Mouse (Mus musculus) R1 (cell line): ENCODE measurements around the gene Scn11a.

Experiments
- DNase-seq: peaks from one replicate; pipeline ENCODE4 v3.0.0-alpha.2; 2018; ENCODE audit warnings: low read depth, low spot score

The Scn11a gene

DNA sequence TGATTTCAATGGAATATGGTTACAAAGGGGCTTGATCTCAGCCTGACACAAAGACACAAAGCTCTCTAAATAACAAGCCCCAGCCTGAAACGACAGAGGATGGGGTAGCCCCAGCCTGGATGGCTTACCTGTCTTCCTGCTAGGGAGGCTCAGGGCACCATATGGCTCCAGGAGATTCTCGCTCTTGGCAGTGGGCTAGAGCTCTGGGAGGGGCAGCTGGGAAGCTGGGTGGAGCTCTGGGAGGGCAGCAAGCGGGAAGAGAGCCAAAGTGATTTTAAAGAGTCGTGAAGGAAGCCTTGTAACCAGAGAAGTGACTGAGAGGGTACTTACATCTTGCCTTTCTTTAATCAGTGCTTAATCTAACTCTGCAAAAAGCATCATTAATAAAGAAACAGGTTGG lies at the start of gene Scn11a:
TSS of gene Scn11a (minus strand) at position 160 of the 400 bp plus-strand sequence.
- DNase-seq, result no peak

DNA sequence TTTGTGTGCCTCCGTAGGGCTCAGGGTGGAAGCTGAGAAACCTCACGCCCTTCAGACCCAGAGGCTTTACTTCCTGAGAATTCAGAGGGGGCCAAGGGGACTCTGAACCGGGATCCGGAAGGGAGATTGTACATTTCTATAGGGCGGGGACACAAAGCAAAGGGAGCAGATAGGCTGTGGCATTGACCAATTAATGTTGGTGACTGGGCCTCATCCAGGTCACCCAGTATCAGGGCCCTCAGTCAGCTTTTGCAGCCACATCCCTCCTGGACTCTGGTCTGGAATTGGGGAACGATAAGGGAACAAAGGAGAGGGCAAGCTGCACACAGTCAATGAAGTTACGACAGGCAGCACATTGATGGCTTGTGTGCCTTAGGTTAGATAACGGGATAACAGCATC lies 28.9 kb upstream of the Scn11a start:
- DNase-seq, result no peak

DNA sequence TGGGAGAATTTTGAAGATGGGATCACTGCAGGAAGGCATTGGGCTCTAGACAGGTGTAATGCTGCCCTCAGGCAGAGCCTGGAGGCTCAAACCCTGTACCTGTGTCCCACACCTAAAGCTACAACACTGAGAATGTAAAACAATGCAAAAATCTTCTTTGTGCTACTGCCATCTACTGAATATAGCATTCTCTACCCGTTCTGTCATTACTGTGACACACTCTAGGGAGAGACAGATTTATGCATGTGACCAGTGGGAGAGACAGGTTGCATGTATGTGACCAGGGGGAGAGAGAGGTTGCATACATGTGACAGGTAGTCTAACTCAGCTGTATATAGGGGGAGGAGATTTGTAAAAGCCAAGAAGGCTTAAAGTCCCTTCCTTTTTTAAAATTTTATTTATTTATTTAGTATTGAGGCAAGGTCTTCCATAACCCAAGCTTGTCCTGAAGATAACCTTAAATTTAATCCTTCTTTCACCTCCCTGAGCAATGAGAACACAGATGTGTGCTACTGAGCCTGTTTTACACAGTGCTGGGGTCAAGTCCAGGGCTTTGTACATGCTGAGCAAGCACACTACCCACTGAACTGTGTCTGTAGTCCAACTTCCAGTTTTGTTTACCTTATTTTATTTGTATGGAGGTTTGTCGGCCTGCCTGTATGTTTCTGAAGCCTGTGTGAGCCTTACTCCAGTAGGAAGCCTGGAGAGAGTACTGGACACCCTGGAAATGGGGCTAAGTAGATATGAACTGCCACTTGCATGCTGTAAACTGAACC lies 28.0 kb upstream of the Scn11a start:
- DNase-seq, result no peak

DNA sequence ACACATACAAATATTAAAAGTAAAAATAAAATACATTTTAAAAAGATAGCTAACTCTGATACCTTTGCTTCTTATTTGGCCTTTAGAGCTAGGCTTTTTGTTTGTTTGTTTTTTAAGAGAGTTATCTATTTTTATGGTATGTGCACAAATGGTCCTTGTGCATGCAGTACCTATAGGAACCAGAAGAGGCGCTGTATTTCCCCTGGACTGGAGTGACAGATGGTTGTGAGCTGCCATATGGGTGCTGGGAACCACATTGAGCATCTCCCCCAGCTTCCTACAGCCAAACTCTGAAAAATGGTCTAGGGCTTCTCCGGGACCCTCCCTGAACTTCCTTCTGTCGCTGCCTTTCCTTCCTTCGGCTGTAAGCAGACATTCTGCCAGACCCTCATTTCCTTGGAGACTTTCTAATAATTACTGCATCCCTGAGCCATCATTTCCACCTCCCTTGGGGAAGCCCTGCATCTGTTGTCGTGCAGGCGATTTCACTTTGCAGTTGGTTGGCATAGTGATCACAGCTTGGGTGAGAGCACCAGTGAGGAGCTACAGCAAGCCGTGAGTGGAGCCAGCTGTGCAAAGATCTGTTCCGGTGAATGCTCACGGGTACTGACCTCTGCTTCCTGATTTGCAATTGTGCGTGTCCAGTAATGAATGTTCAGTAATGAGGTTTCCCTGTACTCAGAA lies 27.2 kb upstream of the Scn11a start:
- peak; percentile 28 for DNase-seq

DNA sequence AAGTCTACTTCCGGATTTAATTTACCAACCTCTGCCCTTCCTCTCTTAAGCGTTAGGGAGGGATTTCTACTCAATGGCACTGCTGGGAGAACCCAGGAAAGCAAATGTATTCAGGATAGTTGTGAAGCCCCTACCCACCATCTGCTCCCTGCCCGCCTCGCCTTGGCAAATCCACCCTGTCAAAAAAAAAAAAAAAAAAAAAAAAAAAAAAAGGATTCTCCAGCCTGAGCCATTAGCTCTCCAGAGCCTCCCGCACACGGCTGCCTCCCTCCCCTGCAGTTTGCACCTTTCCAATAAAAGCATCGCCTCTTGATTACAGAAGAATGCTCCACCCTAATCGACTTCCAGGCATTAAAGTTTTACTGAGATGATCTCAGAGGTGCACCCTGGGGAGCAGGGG lies 24.0 kb upstream of the Scn11a start:
- no peak for DNase-seq

DNA sequence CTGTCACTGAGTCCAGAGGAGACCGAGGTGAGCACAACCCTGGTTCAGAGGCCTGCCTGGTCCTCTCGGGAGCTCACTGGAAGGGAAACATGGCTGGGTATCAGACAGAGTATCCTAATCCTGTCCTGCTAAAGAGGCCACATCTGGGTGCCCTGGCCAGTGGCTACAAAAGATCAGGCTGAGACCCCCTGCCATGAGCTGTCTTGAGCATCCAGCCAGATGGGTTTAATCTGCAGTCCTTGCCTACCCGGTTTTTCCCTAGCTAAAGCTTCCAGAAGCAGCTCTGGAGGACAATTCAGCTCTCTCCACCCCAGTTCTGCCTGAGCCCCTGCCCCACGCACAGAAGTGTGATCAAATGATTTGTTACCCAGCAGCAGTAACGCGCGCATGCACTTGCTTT lies 23.4 kb upstream of the Scn11a start:
- no peak for DNase-seq

DNA sequence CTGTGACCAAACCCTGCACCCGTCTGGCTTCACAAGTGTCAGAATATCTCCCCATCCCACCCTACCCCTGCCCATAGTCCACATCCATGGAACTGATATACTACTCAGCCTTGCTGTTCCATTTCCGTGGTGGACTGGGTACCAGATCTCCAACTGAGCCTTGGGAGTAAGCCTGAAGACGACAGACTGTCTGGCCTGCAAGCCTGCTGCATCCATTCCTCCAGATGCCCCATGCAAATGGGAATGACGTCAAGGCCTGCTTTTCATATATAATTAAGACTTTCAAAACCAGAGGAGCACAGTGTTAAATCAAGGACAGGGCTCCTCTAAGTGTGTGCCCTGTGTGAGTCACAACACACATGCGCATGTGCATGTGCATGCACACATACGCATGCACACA lies 21.9 kb upstream of the Scn11a start:
- no peak for DNase-seq

DNA sequence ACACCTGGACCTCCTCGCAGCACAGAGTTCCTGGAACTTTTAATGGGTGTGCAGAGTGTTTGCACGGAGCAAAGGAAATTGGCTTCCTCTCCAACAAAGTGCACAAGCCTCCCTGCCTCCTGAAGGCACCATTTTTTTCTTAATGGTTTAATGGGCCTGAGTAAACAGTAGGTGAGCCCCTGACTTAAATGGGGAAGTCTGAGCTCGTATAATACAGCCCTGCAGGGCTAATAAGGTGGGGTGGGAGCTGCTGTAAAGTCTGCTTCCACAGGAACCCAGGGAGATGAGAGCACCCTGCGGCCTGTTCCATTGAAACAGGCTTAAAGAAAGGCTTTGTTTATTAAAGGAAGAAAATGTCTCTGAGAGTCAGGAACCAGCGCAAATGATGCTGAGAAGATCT lies 19.5 kb upstream of the Scn11a start:
- no peak for DNase-seq

DNA sequence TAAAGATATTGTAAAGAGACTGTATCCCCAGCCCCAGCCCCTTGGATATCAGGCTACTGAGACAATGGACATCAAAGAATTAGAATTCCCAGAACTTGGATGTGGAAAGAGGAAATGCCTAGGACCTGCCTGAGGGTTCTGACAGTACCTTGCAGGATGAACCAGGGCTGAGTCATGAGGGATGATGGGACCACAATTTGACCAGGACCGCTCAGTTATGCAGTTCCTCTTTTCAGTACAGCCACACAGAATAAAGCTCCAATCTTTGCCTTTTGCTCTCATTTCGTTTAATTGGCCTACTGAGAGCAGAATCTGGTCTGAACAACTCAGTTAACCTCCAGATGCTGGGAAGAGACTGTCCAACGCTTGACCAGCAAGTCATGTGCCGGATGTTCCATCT lies 18.3 kb upstream of the Scn11a start:
- no peak for DNase-seq

DNA sequence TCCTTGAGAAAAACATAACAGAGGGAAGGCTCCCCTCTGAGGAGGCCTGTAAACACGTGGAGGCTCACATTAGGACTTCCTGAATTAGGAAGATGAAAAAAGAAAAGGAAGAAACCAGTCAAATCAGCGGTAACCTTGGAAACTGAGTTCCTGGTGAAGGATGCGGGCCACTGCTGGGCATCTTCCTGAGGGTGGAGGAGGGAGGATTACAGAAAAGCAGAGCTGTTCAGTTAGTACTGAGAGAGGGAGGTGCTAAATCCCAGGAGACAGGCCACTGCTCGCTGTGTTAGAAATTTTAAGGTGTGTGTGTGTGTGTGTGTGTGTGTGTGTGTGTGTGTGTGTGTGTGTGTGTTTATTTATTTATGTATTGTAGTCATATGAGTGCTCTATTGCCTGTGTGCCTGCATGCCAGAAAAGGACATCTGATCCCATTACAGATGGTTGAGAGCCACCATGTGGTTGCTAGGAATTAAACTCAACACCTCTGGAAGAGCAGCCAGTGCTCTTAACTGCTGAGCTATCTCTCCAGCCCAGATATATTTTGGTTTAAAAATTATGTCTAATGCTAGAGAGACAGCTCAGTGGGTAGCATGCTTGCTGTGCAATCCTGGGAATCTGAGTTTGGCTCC lies 17.4 kb upstream of the Scn11a start:
- no peak for DNase-seq

DNA sequence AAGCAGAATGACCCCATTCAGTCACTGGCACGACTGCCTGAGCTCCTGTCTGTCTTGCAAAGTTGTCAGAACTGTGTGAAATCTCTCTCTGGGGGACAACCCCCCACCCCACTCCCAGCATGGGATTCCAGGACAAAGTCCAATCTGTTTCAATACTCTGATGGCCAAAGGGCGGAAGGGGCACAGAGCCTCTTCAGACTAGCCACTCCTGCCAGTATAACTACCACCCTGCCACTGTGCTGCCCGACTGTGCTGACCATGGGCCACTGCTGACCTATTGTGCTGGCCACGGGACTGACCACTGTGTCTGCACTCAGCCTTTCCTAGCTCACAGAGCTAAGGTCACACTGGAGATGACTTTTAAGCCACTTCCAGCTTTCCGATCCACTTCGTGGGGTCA lies 16.8 kb upstream of the Scn11a start:
- DNase-seq, result no peak

DNA sequence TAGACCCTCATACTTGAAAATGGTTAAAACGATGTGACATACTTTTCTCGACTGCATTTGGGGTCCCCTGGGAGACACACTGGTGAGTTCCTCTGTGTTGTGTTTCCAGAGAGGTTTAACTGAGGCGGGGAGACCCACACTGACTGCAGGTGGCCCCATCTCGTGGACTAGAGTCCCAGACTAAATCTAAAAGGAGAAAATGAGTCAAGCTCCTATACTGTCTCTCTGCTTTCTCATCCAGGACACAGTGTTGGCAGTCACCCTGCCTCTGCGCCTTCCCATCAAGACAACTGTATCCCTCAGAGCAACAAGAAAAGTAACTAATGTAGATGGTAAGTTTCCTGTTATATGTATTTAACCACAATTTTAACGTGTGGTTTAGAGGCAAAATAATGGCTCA lies 15.9 kb upstream of the Scn11a start:
- no peak for DNase-seq

DNA sequence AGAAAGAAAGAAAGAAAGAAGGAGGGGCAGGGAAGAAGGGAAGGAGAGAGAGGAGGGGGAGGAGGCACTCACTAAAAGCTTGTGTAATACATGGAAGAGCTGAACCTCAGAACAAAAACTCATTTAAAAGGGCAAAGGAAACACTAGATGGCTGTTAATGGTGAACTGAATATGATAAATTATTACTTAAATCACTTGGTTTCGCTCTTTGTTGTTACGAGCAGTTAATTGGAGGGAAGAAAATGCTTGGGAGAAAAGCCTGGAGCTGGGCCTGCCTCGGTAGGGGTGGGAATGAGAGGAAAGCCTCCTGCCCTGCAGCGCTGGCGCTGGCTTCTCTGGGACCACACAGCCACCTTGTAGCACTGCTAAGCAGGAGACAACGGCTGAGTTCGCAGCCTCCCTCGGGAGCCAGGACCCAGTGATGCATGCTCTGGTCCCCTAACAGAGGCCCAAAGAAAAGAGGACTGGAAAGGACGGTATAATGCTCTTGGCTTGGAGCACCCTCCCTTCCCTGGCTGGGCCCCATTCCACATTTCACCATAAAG lies 10.4 kb upstream of the Scn11a start:
- no peak for DNase-seq

DNA sequence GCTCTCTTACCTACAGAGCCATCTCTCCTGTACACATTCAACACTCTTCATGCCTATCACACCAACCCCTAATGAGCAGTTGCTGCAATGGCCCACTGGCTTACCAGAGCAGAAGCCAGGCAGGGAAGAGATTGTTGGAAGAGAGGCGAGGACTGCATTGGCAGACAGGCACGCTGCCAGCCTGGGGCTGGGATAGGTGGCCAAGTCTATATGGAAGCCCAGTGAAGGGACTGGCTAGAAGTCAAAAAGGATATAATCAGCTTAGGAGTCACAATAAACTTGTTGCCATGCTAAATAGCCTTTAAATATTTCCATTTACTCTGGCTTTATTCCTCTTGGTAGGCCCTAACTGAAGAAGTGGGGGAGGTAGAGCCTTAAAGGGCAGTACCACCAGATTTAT lies 5.7 kb upstream of the Scn11a start:
- DNase-seq, result no peak

DNA sequence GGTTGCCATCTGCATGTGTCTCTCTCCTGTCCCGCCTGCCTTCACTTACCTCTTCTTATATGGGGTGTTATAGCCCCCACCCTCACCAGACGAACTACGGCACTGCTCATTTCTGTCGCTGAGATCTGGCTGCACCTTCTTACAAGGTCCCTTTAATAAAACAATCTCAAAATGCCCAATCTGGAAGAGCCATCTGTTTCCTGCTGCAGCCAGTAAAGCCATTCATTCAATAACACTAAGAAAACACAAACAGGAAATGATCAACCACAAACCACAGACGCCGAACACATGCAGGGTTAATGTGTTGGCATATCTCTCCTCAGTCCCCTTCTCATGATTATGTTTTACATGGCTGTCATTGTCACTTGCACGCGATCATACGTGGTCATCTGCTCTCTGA lies 1.5 kb downstream of the Scn11a start:
- no peak for DNase-seq

DNA sequence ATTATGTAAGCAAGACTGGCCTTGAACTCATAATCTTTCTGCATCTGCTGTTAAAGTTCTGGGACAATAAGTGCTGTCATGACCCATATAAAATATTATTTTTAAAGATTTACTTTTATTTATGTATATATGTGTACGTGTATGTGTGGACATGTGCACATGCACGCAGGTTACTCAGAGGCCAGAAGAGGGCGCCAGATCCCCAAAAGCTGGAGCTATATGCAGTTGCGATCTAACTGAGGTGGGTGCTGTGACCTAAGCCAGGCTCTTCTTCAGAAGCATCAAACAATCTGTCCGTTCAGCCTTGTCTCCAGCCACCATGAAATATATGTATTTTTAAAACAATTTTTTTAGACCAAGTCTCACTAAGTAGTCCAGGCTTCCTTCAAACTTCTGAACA lies 11.6 kb downstream of the Scn11a start:
- DNase-seq, result peak; percentile 42

DNA sequence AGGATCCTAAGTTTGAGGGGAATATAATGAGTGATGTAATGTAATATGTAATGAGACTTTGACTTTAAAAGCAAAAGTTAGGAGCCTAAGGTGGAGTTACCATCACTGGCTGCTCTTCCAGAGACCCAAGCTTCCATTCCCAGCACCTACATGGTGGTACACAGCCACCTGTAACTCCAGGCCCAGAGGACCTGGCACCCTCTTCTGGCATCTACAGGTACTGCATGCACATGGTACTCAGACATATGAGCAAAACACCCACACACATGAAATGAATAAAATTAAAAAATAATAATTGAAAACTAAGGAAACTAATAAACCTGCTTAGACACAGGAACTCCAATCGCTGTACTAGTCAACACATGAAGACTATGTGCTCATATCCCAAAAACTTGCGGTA lies 18.8 kb downstream of the Scn11a start:
- DNase-seq, result peak; percentile 45

DNA sequence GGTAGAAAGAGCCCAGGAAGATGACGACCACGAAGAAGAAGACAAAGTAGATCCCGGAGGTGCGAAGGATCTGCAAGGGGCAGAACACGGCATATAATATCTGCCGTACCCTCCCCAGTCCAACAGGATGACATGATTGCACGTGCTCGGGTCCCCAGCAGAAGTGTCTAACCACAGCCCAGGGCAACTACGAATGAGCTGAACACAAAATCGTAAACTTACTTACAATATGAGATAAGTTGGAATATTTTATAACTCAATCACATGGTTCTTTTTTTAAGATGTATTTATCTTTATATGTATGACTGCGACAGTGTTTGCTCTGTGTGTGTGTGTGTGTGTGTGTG lies 20.8 kb downstream of the Scn11a start:
- no peak for DNase-seq

DNA sequence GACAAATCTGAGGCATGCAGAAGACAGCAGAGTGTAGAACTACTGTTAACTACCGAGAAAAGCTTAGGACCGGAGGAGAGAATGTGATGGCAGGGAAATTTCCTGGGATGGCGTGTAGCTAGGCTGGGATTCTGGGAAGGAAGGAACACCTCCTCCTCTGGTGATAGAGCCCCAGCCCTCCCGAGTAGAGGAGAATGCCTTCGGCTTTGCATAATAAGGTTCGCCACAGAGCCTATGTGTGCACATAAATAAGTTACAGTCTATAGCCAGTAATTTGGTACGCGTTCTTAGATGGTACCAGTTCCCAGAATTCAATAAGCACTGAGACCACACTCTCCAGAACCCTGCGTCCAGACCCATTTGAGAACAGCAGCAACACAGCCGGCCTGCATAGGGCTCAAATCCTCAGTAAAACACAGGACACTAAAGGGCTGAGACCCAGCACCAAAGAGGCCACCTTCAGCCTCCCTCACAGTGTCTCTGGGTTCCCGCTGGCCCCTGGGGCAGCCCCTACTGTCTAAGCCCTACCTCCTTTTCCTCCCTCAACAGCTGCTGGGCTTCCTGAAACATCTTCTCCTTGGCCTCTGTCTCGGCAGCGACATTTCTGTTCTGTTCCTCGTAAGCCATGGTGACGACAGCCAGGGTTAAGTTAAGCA lies 21.3 kb downstream of the Scn11a start:
- DNase-seq, result no peak

DNA sequence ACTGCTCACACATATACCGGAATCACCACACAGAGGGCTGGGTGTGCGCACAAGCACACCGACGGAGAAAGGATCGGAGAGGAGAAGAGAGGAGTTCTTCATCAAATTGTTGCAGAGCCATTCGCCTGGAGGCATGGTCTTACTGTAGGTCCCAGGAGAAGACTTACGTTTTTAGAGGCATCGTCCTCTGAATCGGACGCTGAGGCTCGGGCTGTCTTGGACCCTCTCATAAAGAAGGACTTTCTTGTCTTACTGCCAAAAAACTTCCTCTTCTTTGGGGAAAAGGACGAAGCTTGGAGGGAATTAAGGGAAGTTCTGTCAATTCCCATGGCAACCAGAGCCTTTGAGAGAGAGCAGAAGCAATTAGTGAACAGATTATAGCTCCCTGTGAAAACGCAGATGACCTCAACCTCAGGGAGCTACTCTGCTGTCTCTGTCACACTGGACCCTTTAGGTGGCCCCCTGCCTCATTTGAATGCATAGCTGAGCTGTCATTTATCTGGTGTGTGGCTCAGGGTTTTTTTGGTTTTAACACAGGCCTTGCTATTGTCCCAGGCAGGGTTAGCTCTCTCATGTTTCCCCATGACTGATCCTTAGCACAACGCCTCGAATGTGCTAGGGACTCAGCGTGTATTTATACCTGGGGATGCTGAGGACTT lies 22.0 kb downstream of the Scn11a start:
- DNase-seq, result no peak

DNA sequence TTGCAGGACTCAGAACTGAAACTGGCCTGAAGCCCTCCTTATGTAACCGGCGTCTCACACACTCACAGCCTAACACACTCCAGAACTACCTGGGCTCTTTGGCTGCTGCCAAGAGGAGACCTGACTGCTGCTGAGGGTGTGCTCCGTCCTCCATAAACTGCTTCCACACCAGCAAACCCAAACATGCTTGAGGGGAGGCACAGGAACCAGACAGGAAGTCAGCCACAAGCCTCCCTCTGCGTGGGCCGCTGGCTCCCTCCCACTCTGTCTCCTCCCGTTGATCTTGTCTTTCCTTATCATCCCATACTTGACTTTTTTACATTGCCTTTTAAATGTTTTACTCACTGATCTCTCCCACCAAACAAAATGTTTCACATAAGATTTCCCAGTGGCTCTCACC lies 23.8 kb downstream of the Scn11a start:
- DNase-seq, result no peak

DNA sequence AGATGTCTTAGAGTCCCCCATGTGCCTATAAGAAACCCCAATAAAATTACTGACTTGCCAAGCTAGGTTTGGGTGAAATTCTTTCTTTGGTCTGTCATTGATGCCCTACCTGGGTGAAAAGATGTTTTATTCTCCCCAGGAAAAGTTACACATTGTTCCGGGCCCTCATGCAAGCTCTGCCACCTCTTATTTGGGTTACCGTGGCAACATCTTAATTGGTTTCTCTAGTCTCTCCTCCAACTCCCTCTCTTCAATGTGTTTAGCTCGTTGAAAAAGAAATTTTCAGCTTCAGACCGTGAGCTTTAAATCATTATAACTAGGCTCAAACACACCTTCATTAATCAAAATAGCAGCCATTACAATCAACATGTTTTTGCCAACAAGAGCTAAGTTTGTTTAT lies 28.5 kb downstream of the Scn11a start:
- peak; percentile 27 for DNase-seq
